Mouse (Mus musculus) small intestine, adult 2 months (tissue): ENCODE results near the gene Pnliprp2.

Experiments used
- CTCF ChIP-seq: fragments of 200-500 bp; IDR thresholded peaks from 2 replicates; pipeline ENCODE4 v1.5.1; 2012; ENCODE audit warnings: low read depth, mild to moderate bottlenecking, control low read depth, inconsistent platforms, low read length, moderate library complexity, mixed read lengths; ENCODE audit not compliant: insufficient replicate concordance, insufficient read length; ENCODE audit errors: extremely low read depth
- POLR2A ChIP-seq: fragments of 200-500 bp; IDR thresholded peaks from 2 replicates; pipeline ENCODE4 v1.6.1; 2012; ENCODE audit warnings: low read depth, mild to moderate bottlenecking, control low read depth, inconsistent platforms, low read length, moderate library complexity

DNA sequence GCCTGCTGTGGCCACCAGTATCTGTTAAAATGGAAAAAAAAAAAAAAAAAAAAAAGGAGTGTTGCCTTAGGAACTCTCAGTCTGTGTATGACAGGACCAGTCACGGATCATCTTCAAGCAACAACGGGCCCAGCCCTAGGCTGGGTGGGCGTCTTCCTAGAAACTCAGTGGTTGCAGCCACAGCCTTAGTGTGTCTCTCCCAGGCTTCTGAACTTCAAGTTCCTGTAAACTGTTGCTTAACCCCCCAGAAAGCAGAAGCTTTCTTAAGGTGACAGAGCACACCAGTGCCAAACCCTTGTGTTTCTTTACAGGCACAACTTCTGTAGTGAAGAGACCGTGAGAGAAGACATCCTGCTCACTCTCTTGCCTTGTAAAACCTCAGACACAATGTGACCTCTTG lies 15.8 kb upstream of the Pnliprp2 start:
- no peak for TF ChIP-seq POLR2A
- TF ChIP-seq CTCF, result no peak
